Mouse (Mus musculus): ENCODE measurements at regions not wholly inside any gene's neighbourhood (a gene's known extent, or its start where the extent isn't known, plus 50 kb on each side); places are given as distances from the start of the nearest gene placed in this dataset.

DNA sequence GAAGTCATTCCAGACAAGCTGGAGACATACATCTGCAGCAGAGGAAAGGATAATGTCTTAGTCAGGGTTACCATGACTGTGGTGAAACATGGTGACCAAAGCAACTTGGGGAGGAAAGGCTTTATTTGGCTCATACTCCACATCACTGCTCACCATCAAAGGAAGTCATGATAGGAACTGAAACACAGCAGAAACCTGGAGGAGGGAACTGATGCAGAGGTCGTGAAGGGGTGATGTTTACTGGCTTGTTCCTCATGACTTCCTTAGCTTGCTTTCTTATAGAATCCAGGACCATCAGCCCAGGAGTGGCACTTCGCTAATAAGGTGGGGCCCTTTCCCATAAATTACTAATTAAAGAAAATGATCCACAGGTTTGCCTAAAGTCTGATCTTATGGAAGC lies 55.1 kb upstream of the Bod1l start:
- Histone ChIP-seq H3K27ac (replicated peaks) (no peak overlapping the region), H3K4me2 (no peak overlapping the region), H3K4me3 (no peak overlapping the region), H3K4me1 (replicated peaks) (no peaks in the 10 kb centered on the region), H3K9ac (no peak overlapping the region), H3K36me3 (no peaks in the 10 kb centered on the region), H3K9me3 (no peaks in the 10 kb centered on the region), H3K27me3 (no peaks in the 10 kb centered on the region)
- WGBS = 73% methylated on average over 2 of the region's 2 CpGs
- ATAC-seq (ENCODE audit: low FRiP score, low read depth) = no peak

GRCm38 (mm10) chr5:41898748-41899147 lies 54.6 kb upstream of the Bod1l start:
- H3K9ac ChIP-seq = no peak overlapping the region
- ATAC-seq (ENCODE audit: low FRiP score, low read depth) = no peak
- no peaks in the 10 kb centered on the region for H3K36me3 ChIP-seq
- H3K4me3 ChIP-seq = no peak overlapping the region
- WGBS = 78% methylated on average over 1 of the region's 1 CpGs
- H3K27me3 ChIP-seq = no peaks in the 10 kb centered on the region
- H3K9me3 ChIP-seq = no peaks in the 10 kb centered on the region
- H3K27ac ChIP-seq (replicated peaks) = no peak overlapping the region
- H3K4me2 ChIP-seq = no peak overlapping the region
- no peaks in the 10 kb centered on the region for H3K4me1 ChIP-seq (replicated peaks)

Data from hindbrain, embryonic 15.5 days (tissue).